Comparison of ENCODE assay signal across 8 mouse cellular contexts in genomic region chr14:27560434-27560833, GRCm38 (mm10). TPM values are rescaled to one million over a fixed set of nuclear protein-coding genes. Genes with fewer than 3 reads are reported as not detected.
A peak's percentile ranks its signal among the peaks of the same experiment; 100 is the strongest.
DNase-seq lines count a peak whose midpoint lies in the region; ATAC-seq and TF ChIP-seq lines count a peak whose summit lies in the region.

No protein-coding gene starts in this region.

- no peak for TF ChIP-seq POLR2A in cortical plate, adult 2 months (IDR thresholded peaks at IDR 0.05; ENCODE audit: extremely low read depth, insufficient read depth, low read length)

- H3K9ac ChIP-seq in kidney, embryonic 14.5 days (ENCODE audit: low read depth, low read length): no peak overlapping the region

- ATAC-seq in kidney, embryonic 14.5 days (ENCODE audit: low FRiP score, low TSS enrichment): no peak

- H3K4me3 ChIP-seq in kidney, embryonic 14.5 days (ENCODE audit: low read length): no peak overlapping the region
- no peak overlapping the region for H3K4me3 ChIP-seq in cortical plate, adult 2 months (ENCODE audit: insufficient read depth, low read length)

- no peaks in the 10 kb centered on the region for H3K27me3 ChIP-seq in kidney, embryonic 14.5 days (ENCODE audit: control insufficient read depth, insufficient read depth, low read length)

- H3K27ac ChIP-seq in kidney, embryonic 14.5 days (ENCODE audit: low read depth, low read length): no peak overlapping the region
- H3K27ac ChIP-seq in cortical plate, adult 2 months (ENCODE audit: insufficient read depth, low read length): no peak overlapping the region

- H3K9me3 ChIP-seq in kidney, embryonic 14.5 days (ENCODE audit: control insufficient read depth, low read length): no peaks in the 10 kb centered on the region

- DNase-seq in kidney, adult 18-20 months: peak; percentile 52
- DNase-seq in adrenal gland, adult (ENCODE audit: inconsistent age in 2 of 2, low spot score in 1 of 2): peak; percentile 56 to 83
- DNase-seq in hindlimb bud, embryonic 11.5 days (ENCODE audit: extremely low spot score, low read depth, low spot score): peak; percentile 16
- DNase-seq in left cerebral cortex, postnatal 36 days (ENCODE audit: low spot score in 2 of 2): peak; percentile 20 to 50
- peak; percentile 41 for DNase-seq in ovary, postnatal 14 days (ENCODE audit: low spot score)
- DNase-seq in thymus, postnatal 0 days (ENCODE audit: low spot score): peak; percentile 84

- 48% methylated on average over 4 of the region's 4 CpGs for WGBS in kidney, embryonic 14.5 days

- H3K4me1 ChIP-seq in kidney, embryonic 14.5 days (ENCODE audit: control insufficient read depth, insufficient read depth, low read length): no peaks in the 10 kb centered on the region
- H3K4me1 ChIP-seq in cortical plate, adult 2 months (ENCODE audit: control insufficient read depth, insufficient read depth, low read length): no peaks in the 10 kb centered on the region

- H3K36me3 ChIP-seq in kidney, embryonic 14.5 days (ENCODE audit: control insufficient read depth, insufficient read depth, low read length): no peaks in the 10 kb centered on the region

- no peak overlapping the region for H3K4me2 ChIP-seq in kidney, embryonic 14.5 days (replicated peaks; ENCODE audit: low read depth, low read length)

- TF ChIP-seq CTCF in cortical plate, adult 2 months (IDR thresholded peaks at IDR 0.05; ENCODE audit: extremely low read depth, insufficient read depth, low read length): peak; percentile 86

- intact Hi-C loops in left cerebral cortex, postnatal 36 days (cut with DNase I): no loop called here

RNA-seq across cellular contexts. Expression of gene Ccdc66, which starts 52.2 kb away (rescaled TPM):
- polyA plus RNA-seq in kidney, embryonic 14.5 days (2014; fragmentation: Nextera tagmentation; extraction: Ambion mirVana): 11.3 and 14.6 TPM in 2 replicates
- 10.5 and 12.0 TPM in 2 replicates for polyA plus RNA-seq in cortical plate, adult 2 months (2012; rRNA removed)
- 10 to 100 TPM; 11.7 to 17.3 TPM for total RNA-seq in left cerebral cortex, postnatal 36 days (2021)
- 8.1 and 10.5 TPM in 2 replicates for polyA plus RNA-seq in thymus, postnatal 0 days (2015; fragmentation: Nextera tagmentation; extraction: Ambion mirVana)

Comparison
In these comparisons a context has a peak if more than half of its experiments do, and no peak if none do; other contexts are left out.
1. DNase-seq: peak in every context shown above with its lines; median percentile 84 in thymus, postnatal 0 days; 70 in adrenal gland, adult; 52 in kidney, adult 18-20 months; 41 in ovary, postnatal 14 days; 35 in left cerebral cortex, postnatal 36 days; 16 in hindlimb bud, embryonic 11.5 days.